Mouse (Mus musculus): ENCODE measurements around the gene Lrba.

The Lrba gene

DNA sequence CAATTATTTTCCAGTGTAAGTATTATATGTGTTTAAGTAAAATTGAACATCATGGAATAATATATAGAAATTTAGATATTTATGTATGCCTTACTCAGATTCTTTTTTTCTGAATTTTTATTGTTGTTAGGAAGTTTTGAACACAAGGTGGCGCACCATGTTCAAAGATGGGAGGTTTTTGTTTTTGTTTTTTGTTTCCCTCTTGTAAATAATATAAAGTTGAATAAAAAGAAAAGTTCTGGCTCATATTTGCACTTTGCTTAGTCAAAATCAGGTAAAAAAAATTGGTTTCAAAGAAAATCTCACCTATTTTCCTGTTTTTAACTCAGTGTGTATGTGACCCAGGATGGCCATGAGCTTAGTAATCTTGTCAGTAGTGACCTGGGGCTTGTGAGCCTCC, 104.1 kb downstream of the Lrba start:
- TF ChIP-seq GATA4 (IDR thresholded peaks at IDR 0.05; ENCODE audit: insufficient replicate concordance, low read length) = no peak

DNA sequence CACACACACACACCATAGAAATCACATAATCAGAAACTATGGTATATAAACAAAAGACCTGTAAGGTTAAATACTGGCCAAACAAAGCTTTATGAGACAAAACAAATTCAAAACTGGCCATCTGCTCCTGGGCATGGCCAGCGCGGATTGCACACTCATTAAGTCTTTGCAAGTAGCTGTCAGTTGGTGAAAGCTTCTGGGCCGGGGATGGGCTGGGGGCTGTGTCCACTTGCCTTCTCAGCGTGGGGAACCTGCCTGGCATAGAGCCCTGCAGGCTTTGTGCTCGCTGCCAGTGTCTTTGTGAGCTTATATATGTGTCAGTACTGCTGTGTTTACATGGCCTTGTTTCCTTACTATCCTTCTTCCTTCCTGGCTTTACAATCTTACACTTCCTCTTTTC, 118.8 kb downstream of the Lrba start:
- TF ChIP-seq GATA4 (IDR thresholded peaks at IDR 0.05; ENCODE audit: insufficient replicate concordance, low read length) = no peak

DNA sequence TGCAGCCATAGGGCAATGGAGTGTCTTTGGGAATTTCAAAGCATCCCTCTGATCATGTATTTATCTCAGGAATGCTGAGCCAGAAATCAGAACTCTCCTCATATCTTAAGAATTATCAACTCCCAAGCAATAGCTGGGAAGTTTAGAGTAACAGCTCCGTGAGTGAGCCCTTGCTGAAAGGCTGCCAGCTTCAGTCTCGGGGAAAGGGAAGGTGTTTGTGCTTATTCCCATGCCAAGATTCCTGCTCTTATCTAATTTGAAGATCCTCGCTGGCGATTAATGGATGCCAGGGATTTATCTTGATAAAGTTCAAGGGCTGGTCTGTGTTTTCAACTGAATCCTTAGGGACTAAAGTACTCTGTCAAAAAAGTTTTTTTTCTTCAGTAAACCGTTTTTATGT, 138.0 kb downstream of the Lrba start:
- TF ChIP-seq GATA4 (IDR thresholded peaks at IDR 0.05; ENCODE audit: insufficient replicate concordance, low read length) = no peak

DNA sequence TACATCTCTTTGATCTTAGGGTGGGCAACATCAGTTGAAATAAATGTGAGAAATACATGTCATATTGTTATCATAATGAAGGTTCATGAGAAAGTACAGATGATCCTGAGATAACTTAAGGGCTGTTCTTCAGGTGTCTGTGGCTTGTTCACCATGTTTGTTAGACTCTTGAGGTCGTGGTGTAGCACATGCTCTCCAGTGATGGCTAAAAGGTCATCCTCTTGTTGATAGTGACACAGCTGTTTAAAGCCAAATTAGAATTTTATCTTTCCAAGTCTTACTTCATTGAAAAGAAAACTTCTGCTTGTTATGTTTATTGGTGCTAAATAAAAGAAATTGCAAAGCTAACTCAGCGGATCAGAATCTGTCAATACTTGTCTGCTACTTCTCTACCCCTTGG, 147.0 kb downstream of the Lrba start:
- TF ChIP-seq GATA4 (IDR thresholded peaks at IDR 0.05; ENCODE audit: insufficient replicate concordance, low read length) = no peak

DNA sequence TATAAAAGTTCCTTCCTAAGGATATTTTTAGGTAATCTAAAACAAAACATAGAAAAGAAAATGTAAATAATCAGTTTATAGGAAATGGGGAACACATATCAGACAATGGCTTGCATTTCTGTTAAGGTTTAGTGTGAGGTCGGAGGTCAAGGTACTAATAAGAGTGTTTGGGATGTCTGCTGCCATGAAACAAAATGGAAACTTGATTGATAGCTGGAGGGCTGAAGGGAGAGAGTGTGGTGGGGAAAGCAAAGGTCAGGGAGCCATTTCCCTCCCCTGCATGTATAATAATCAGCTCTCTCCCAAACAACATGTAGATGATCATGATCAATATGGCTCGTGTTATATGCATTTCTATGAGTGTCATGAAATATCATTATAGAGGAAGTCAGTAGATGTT, 150.8 kb downstream of the Lrba start:
- TF ChIP-seq GATA4 (IDR thresholded peaks at IDR 0.05; ENCODE audit: insufficient replicate concordance, low read length) = no peak

DNA sequence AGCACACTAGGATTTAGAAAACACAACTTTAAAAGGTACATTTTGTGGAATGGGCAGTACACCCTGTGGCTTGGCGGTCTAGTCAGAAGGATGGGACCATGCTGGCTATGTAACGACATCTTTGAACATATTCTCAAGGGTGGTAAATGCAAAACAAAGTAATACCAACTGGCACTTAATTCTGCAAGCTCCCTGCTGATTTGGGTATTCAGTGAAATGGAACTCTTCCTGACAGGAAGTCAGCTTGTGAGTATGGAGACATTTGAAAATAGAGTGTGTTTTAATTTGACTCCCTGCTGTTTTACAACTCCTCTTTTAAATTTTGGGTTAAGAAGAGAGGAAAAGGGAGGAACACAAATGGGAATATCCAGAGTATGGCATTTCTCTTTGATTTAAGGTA, 158.1 kb downstream of the Lrba start:
- no peak for TF ChIP-seq GATA4 (IDR thresholded peaks at IDR 0.05; ENCODE audit: insufficient replicate concordance, low read length)

DNA sequence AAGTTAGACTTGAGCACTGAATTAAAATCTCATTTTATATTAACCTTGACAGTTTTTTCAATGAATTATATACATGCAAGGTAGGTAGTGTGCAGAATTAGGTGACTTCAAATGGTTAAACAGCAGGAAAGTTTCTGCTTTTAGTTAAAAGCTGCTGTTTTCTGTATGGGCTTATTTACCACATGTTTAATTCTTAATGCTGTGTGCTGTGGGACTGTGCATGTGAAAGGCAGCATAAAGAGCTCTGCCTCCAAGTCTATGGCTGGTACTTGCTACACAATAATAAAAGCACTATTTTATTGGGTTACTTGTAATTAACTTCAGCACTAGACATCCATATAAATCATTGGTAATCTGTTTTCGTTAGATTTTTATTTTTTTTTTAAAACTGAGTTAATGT, 160.6 kb downstream of the Lrba start:
- no peak for TF ChIP-seq GATA4 (IDR thresholded peaks at IDR 0.05; ENCODE audit: insufficient replicate concordance, low read length)

DNA sequence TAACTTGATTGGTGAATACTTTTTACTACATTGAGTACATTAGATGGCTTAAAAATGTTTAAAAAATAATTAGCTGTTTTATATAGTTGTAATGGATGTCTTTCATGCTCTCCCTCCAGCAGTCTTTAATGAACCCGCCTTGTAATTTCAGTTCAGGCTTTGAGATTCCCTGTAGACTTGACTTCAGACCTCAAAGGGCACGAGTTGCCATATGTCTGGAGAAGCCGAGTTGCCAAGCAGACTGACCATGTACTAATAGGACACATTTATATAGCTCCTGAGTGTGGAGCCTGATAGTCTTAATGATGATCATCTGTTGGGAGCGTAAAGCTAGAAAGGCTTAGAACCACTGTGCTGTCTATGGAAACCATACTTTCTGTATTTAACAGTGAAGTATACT, 161.8 kb downstream of the Lrba start:
- TF ChIP-seq GATA4 (IDR thresholded peaks at IDR 0.05; ENCODE audit: insufficient replicate concordance, low read length) = no peak

DNA sequence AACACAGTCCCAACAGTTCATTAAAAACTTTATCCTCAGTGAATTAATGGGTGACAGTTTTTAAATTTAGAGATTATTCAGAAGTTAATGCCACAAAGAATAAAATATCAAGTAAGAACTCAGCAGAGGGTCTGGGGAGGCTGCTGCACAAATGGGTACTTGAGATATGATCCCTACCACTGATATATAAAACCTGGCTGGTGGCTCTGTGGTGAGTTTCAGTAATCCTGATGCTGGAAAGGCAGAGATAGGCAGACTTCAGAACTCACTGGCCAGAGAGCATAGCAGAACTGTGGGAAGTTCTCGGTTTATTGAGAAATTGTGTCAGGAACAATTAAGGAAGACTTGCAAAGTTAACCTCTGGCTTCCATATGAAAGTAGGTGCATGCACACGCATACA, 199.3 kb downstream of the Lrba start:
- TF ChIP-seq GATA4 (IDR thresholded peaks at IDR 0.05; ENCODE audit: insufficient replicate concordance, low read length) = no peak

DNA sequence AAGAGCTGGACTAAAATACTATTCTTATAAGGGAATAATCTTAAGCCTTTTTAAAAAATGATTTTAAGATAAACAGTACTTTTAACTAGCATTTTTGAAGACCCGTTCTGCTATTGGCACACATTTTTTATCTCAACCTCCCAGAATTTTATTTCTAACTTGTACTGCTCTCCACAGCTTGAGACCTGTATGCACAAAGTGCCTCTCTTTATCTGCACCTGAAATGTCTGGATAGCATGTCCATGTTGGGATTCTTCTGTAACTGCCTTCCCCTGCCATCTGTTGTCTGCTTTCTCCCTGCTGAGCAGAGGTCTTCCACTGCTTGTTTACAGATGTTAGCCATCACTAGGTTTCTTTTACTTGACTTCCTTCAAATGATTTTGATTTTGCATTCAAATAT, 202.3 kb downstream of the Lrba start:
- no peak for TF ChIP-seq GATA4 (IDR thresholded peaks at IDR 0.05; ENCODE audit: insufficient replicate concordance, low read length)

DNA sequence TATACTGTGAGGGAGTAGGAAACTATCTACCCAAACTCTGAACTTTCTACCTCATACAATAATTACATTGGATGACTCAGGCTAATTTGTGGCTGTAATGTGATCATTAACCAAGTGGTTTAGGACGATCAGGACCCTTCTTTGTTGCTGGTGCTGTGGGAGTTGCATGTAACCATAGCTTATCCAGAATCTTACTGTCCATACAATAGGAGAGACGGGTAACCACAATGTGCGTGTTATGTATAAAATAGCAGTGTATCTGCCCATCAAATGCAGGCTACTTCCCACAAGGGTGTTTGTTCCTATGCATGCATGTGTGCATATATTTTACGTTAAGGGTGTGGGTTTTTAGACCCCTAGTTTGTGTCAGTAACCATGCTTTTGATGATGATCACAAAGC, 219.0 kb downstream of the Lrba start:
- TF ChIP-seq GATA4 (IDR thresholded peaks at IDR 0.05; ENCODE audit: insufficient replicate concordance, low read length) = no peak

DNA sequence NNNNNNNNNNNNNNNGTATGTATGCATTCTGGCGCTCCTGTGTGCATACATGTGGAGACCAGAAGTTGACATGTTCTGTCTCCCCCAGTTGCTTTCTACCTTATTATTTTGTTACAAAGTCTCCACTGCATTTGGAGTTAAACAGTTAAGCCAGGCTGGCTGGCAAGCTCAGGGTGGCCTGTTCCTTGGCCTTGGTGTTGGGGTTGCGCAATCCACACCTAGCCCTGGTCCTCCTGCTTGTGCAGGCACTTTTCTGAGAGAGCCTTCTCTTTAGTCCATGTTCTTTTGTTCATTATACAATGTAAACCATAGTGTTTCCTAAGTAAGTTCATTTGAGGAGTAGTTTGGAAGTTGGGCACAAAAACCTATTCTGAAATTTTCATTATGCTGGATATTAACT, 226.7 kb downstream of the Lrba start:
- no peak for TF ChIP-seq GATA4 (IDR thresholded peaks at IDR 0.05; ENCODE audit: insufficient replicate concordance, low read length)

DNA sequence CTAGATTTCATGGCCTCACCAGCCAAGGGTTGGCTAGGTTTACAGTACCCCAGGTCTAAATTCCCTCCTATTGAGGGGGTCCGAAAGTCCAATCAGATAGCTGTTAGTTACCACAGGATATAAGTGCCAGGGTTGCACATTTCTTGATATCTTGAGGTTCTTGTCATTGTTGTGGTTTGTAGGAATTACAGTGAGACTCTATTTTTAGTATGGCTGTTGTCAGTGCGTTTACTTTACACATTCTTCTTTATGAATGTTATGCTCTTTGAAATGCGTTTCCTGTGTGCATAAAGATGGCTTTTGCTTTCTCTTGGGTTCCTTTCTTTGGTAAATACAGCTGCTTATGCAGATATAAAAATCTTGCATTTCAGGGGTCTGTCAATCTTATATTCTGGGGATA, 237.1 kb downstream of the Lrba start:
- TF ChIP-seq GATA4 (IDR thresholded peaks at IDR 0.05; ENCODE audit: insufficient replicate concordance, low read length) = no peak

DNA sequence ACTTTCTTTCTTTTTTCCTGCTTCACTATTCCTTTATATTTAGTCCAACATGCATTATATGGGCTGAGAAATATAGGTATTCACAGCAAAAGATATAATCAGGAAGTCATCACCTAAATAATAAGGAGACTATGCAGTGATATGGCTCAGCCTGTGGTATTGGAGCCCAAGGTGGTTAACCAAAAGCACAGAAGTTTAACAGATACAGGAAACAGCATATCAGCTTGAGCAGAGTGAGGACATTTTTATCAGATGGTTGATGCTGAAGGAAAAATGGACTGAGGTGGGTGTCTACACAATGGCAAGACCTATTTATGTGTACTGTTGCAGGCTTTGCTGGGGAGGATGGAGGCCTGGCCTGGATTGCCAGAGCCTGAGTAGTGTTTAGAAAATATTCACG, 265.5 kb downstream of the Lrba start:
- TF ChIP-seq GATA4 (IDR thresholded peaks at IDR 0.05; ENCODE audit: insufficient replicate concordance, low read length) = no peak

DNA sequence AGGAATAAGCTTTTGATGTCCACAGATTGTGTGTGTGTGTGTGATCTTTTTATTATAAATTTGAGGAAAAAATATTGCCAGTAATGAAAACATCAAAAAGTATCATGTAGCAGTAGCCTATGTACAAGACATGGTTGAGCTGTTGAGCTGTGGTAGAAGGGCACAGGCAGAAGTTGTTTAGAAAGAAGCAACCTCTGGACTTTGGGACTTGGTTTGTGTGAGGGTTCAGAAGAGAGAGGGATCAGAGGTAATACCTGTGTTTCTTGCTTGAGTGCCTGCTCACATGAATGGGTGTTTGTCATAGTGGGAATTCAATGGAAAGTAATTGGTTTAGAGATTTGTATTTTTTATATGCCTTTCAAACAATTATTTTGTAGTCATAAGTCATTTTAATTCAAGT, 276.1 kb downstream of the Lrba start:
- no peak for TF ChIP-seq GATA4 (IDR thresholded peaks at IDR 0.05; ENCODE audit: insufficient replicate concordance, low read length)

DNA sequence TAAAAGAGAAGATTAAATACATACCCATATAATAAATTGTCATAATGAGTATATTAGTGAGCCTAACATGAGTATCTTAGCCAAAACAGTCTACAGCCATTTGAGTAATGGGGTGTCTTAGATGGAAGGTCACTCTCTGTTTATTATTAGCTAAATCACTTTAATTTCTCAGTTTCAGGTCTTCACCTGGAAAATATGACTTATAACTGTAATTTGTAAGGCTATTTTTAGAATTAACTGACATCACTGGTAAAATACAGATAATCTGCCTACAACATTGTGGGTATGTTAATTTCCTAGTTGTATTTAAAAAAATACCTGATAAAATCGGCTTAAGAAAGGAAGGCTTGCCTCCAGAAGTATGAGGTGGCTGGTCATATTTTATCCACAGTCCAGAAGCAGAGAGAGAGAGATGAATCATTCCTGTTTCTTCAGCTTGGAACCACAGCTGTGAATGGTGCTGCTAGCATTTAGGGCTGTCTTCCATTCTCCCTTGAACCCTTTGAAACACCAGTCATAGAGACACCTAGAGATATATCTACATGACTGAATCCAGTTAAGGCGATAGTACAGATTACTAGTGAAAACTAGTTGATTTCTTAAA, 294.1 kb downstream of the Lrba start:
- no peak for TF ChIP-seq GATA4 (IDR thresholded peaks at IDR 0.05; ENCODE audit: insufficient replicate concordance, low read length)

DNA sequence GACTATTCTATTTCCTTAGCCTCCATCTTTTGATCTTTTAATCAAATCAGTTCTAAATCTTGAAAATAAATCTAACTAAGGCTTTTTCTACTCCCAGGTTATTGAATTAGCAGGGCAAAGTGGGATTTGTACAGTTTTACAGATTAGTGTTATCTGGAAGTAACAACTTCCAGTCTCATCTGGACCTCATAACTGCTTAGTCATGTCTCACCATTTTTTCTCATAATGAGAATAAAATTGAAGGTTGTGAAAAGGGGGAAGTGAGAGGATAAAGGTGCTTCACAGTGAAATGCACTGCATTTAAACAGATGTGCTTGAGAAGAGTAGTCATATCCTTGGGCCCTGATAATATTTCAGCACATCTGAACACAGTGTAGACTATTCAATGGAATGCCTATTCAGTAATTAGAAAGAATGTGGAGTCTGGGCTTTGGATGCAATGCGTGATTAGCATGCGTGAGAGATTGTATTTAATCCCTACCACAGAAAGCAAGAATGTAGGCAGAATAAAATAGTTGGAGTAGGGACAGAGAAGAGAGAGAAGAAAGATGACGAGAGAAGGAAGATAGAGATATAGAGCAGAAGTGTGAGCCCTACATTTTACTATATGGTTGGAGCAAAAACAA, 298.5 kb downstream of the Lrba start:
- no peak for TF ChIP-seq GATA4 (IDR thresholded peaks at IDR 0.05; ENCODE audit: insufficient replicate concordance, low read length)
